Mouse (Mus musculus) lung, embryonic 16.5 days (tissue): ENCODE results near the gene Frem1. TPM values are rescaled to one million over a fixed set of nuclear protein-coding genes. Genes with fewer than 3 reads are reported as not detected.

Source experiments
- ATAC-seq: fragments of 200-750 bp; cut with Nextera tagmentation; 2 replicates; pipeline ENCODE4 v1.8.0; 2017; ENCODE audit warnings: low read depth, mild to moderate bottlenecking, moderate library complexity
- H3K27ac ChIP-seq: fragments of 300-500 bp; sonication (generic); 2 replicates; pipeline ENCODE4 v1.5.1; 2014; ENCODE audit warnings: mild to moderate bottlenecking, control low read depth, low read length
- H3K27me3 ChIP-seq: fragments of 300-500 bp; sonication (generic); 2 replicates; pipeline ENCODE4 v1.6.1; 2014; ENCODE audit warnings: low read depth, low read length, mixed read lengths; ENCODE audit not compliant: control insufficient read depth, insufficient read depth
- H3K36me3 ChIP-seq: fragments of 300-500 bp; sonication (generic); 2 replicates; pipeline ENCODE4 v1.6.1; 2014; ENCODE audit warnings: low read length; ENCODE audit not compliant: control insufficient read depth, insufficient read depth
- H3K4me1 ChIP-seq: fragments of 300-500 bp; sonication (generic); replicated peaks from 2 replicates; pipeline ENCODE4 v1.6.1; 2014; ENCODE audit warnings: low read length, mixed read lengths; ENCODE audit not compliant: control insufficient read depth, insufficient read depth
- H3K4me2 ChIP-seq: fragments of 300-500 bp; sonication (generic); 2 replicates; pipeline ENCODE4 v1.6.1; 2014; ENCODE audit warnings: low read depth, low read length, control low read depth
- H3K4me3 ChIP-seq: fragments of 300-500 bp; sonication (generic); 2 replicates; pipeline ENCODE4 v1.5.1; 2014; ENCODE audit warnings: mild to moderate bottlenecking, low read length, control low read depth
- H3K9ac ChIP-seq: fragments of 300-500 bp; sonication (generic); 2 replicates; pipeline ENCODE4 v1.6.1; 2014; ENCODE audit warnings: low read length, control low read depth
- H3K9me3 ChIP-seq: fragments of 300-500 bp; sonication (generic); 2 replicates; pipeline ENCODE4 v1.6.1; 2016; ENCODE audit warnings: low read length; ENCODE audit not compliant: control insufficient read depth
- WGBS: fragments of 180-500 bp; shearing (Covaris S2); extraction: QIAGEN DNeasy Blood & Tissue Kit; methylation state at CpG from one replicate; pipeline ENCODE4 v1.1.7; 2014; 5-methylcytosine and 5-hydroxymethylcytosine counted together
- polyA plus RNA-seq: library from polyadenylated mRNA; unstranded; fragments of >200 nt; fragmentation: Nextera tagmentation; extraction: Ambion mirVana; gene quantifications from 2 replicates; pipeline ENCODE4 v1.2.1, GENCODE M21; 2015

The Frem1 gene
- polyA plus RNA-seq, 1 experiment from 2014 or later, result 31.9 TPM

GRCm38 (mm10) chr4:83046069-83046468, 6.1 kb downstream of the Frem1 start:
- no peaks in the 10 kb centered on the region for H3K27me3 ChIP-seq
- no peaks in the 10 kb centered on the region for H3K9me3 ChIP-seq
- H3K4me2 ChIP-seq, result no peak overlapping the region
- 92% methylated on average over 3 of the region's 3 CpGs for WGBS
- H3K27ac ChIP-seq, result no peak overlapping the region
- peaks cover 2% of the 10 kb centered on the region; the same call in 1 of the 2 replicates for H3K36me3 ChIP-seq
- H3K4me3 ChIP-seq, result no peak overlapping the region
- ATAC-seq, result no peak
- no peak overlapping the region for H3K9ac ChIP-seq
- peaks cover 3% of the 10 kb centered on the region; the same call in 1 of the 2 replicates for H3K4me1 ChIP-seq

DNA sequence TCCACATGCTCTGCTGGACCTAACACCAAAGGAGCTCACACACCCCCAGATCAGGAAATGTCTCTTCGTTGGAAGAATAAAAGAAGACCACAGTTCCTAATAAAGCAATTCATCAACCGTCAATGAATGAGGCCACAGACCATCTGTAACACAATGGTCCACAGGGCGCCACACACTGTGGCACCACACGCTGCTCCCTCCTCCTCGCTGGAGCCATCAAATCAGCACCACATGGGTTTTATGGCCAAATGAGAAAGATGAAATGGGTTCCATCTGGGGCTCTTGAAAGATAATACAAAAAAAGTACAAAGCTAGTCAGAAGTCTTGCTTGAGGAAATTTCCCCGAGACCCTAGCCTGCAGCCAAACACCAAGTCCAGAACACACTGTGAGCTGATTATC, 6.9 kb downstream of the Frem1 start:
- peaks cover 2% of the 10 kb centered on the region; the same call in 1 of the 2 replicates for H3K36me3 ChIP-seq
- no peak overlapping the region for H3K27ac ChIP-seq
- WGBS, result 81% methylated on average over 6 of the region's 6 CpGs
- H3K4me3 ChIP-seq, result no peak overlapping the region
- no peaks in the 10 kb centered on the region for H3K27me3 ChIP-seq
- no peak overlapping the region for H3K9ac ChIP-seq
- no peaks in the 10 kb centered on the region for H3K9me3 ChIP-seq
- ATAC-seq, result no peak
- H3K4me1 ChIP-seq, result peaks cover 3% of the 10 kb centered on the region; the same call in 1 of the 2 replicates
- H3K4me2 ChIP-seq, result no peak overlapping the region

- no peak overlapping the region for H3K27ac ChIP-seq
- H3K9ac ChIP-seq, result no peak overlapping the region
- H3K27me3 ChIP-seq, result no peaks in the 10 kb centered on the region
- no peak for ATAC-seq
- no peak overlapping the region for H3K4me2 ChIP-seq
- 62% methylated on average over 3 of the region's 3 CpGs for WGBS
- no peak overlapping the region for H3K4me3 ChIP-seq
- H3K9me3 ChIP-seq, result no peaks in the 10 kb centered on the region
- H3K36me3 ChIP-seq, result peaks cover 5% of the 10 kb centered on the region; the same call in 1 of the 2 replicates
- no peaks in the 10 kb centered on the region; the same call in 1 of the 2 replicates for H3K4me1 ChIP-seq
Measured at GRCm38 (mm10) chr4:83040780-83041179, 11.4 kb downstream of the Frem1 start.

DNA sequence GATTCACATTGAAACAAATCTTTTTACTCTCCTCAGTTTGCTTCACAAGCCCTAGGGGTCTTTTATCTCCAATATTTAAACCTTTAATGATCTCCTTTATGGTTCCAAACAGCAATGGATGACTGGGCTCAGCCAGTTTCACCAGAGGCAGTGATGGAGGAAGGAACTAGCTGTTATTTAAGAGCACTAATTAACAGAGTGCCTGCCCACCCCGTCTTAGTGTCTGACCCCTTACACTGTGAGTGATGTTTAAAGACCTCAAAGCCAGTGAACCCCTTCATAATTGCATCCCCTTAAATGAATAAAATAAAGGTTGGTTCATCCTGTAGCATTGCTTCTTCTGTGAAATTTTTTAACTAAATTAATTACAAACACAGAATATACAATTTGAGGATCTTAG, 19.4 kb downstream of the Frem1 start:
- H3K4me2 ChIP-seq, result no peak overlapping the region
- WGBS, result 56% methylated on average over 1 of the region's 1 CpGs

GRCm38 (mm10) chr4:83031591-83031990, 20.5 kb downstream of the Frem1 start:
- H3K4me2 ChIP-seq, result no peak overlapping the region
- no peak overlapping the region for H3K27ac ChIP-seq
- no peaks in the 10 kb centered on the region for H3K27me3 ChIP-seq
- H3K9me3 ChIP-seq, result no peaks in the 10 kb centered on the region
- no peaks in the 10 kb centered on the region for H3K36me3 ChIP-seq
- no peak overlapping the region for H3K9ac ChIP-seq
- 45% methylated on average over 3 of the region's 3 CpGs for WGBS
- no peaks in the 10 kb centered on the region; the same call in 1 of the 2 replicates for H3K4me1 ChIP-seq
- no peak overlapping the region for H3K4me3 ChIP-seq
- no peak for ATAC-seq

More for the DNA sequence above, 19.4 kb downstream of the Frem1 start:
- Histone ChIP-seq H3K9me3 (no peaks in the 10 kb centered on the region), H3K9ac (no peak overlapping the region), H3K27ac (no peak overlapping the region), H3K4me1 (no peaks in the 10 kb centered on the region; the same call in 1 of the 2 replicates), H3K27me3 (no peaks in the 10 kb centered on the region), H3K36me3 (no peaks in the 10 kb centered on the region), H3K4me3 (no peak overlapping the region)
- no peak for ATAC-seq

DNA sequence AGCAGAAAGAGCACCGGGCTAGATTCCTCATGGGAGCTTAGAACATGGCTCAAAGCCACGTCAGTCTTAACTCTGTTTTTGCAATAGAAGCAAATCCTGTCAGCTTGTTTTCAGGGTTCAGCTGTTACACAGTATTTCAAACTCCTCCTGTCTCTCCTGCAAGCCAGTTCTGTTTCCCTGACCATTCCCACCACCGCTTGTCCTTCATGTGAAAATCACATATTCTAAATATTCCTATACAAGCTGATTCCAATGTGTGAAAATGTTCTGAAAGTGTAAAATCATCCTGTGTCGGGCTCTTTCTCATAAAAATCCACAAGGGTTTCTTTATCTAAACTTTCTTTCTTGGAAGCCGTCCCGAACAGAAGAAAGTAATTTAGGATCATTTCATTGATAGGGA, 22.0 kb downstream of the Frem1 start:
- Histone ChIP-seq H3K27ac (no peak overlapping the region; the same call in 1 of the 2 replicates), H3K4me2 (no peak overlapping the region), H3K27me3 (no peaks in the 10 kb centered on the region), H3K9ac (no peak overlapping the region), H3K4me1 (no peaks in the 10 kb centered on the region; the same call in 1 of the 2 replicates), H3K36me3 (no peaks in the 10 kb centered on the region), H3K4me3 (no peak overlapping the region), H3K9me3 (no peaks in the 10 kb centered on the region)
- WGBS, result 60% methylated on average over 6 of the region's 6 CpGs
- no peak for ATAC-seq

GRCm38 (mm10) chr4:83020759-83021555, 31.2 kb downstream of the Frem1 start:
- WGBS, result 30% methylated on average over 15 of the region's 15 CpGs
- no peak for ATAC-seq
- H3K4me2 ChIP-seq, result no peak overlapping the region
- no peaks in the 10 kb centered on the region for H3K27me3 ChIP-seq
- no peak overlapping the region for H3K9ac ChIP-seq
- H3K27ac ChIP-seq, result no peak overlapping the region
- H3K4me1 ChIP-seq, result peaks cover 6% of the 10 kb centered on the region; the same call in 1 of the 2 replicates
- no peak overlapping the region for H3K4me3 ChIP-seq
- H3K9me3 ChIP-seq, result no peaks in the 10 kb centered on the region
- no peaks in the 10 kb centered on the region for H3K36me3 ChIP-seq

DNA sequence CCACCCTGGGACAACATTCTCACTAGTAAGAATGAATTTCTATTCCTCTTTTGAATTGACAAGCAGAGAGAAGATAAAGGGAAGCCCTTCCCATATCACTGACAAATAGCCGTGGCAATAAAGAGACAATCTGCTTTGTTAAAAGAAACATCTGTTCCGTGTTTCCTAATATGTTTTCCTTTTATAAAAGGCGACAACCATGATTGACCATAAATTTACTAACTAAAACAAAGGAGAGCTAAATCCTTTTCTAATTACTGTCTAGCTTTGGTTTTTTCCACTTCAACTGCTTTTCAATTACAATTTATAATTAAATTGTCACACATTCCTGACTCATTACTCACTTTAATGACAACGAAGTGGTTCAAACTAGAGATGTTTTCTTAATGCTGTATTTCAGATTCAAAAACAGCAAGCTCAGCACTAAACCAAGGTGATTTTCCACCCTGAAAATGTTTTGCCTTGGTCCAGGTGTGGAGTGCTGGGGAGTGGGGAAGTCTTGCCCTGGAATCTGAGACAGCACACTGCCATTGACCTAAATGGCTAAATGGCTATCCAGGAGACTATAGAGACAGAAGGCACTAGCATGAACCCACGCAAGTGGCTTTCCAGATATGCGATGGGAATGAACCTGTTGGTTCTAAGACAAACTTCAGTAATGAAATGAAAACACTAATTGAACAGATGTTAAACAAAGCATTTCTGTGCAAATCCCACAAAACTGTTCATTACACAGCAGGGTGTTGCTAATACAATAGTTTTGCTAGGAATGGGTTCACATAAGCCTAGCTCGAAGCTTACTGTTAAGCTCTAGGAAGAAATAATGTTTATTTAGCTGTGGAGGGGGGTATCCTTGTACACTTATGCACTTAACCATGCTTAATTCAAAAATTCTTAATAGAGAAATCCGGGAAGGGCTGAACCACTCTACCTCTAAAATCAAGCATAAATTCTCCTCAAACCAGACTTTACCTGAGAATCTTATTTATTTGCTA, 33.7 kb downstream of the Frem1 start:
- Histone ChIP-seq H3K4me2 (no peak overlapping the region), H3K27me3 (no peaks in the 10 kb centered on the region), H3K9ac (no peak overlapping the region), H3K27ac (peak overlapping the region; percentile 63; the same call in 1 of the 2 replicates), H3K9me3 (no peaks in the 10 kb centered on the region), H3K4me3 (no peak overlapping the region), H3K4me1 (peaks cover 6% of the 10 kb centered on the region; the same call in 1 of the 2 replicates), H3K36me3 (no peaks in the 10 kb centered on the region; the same call in 1 of the 2 replicates)
- WGBS, result 59% methylated on average over 8 of the region's 8 CpGs
- no peak for ATAC-seq

DNA sequence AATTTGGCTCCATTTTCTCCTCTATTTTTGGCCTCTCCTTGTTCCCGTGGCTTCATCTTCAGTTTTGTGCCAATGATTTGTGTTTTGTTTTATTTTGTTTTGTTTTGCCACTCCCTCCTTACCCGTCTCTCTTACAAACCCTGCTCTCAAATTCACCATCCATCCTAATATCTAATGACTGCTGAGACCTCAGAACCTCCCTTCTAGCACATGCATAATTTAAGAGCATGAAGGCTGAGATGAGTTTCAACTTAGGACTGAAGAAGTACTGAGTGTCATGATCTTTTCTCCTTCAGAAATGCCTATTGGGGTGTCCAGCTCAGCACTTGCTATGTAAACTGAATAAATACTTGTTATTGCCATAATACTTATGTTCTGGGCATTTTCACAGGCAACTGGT, 37.6 kb downstream of the Frem1 start:
- Histone ChIP-seq H3K36me3 (peaks cover 3% of the 10 kb centered on the region; the same call in 1 of the 2 replicates), H3K4me2 (no peak overlapping the region), H3K27me3 (no peaks in the 10 kb centered on the region), H3K9ac (no peak overlapping the region), H3K4me1 (no peaks in the 10 kb centered on the region), H3K4me3 (no peak overlapping the region), H3K9me3 (no peaks in the 10 kb centered on the region), H3K27ac (no peak overlapping the region)
- no peak for ATAC-seq
- 57% methylated on average over 2 of the region's 2 CpGs for WGBS
